Mouse (Mus musculus) heart, embryonic 12.5 days (tissue): Measurements from ENCODE around the gene Gm49450. TPM values are rescaled to one million over a fixed set of nuclear protein-coding genes. Genes with fewer than 3 reads are reported as not detected.

Experiments used
- ATAC-seq: fragments of 200-750 bp; cut with Nextera tagmentation; 2 replicates; pipeline ENCODE4 v1.8.0; 2017; ENCODE audit warnings: moderate TSS enrichment, moderate library complexity; ENCODE audit not compliant: insufficient number of reproducible peaks, low FRiP score
- H3K27ac ChIP-seq: fragments of 300-500 bp; sonication (generic); 2 replicates; pipeline ENCODE4 v1.5.1; 2016; ENCODE audit warnings: mild to moderate bottlenecking, moderate library complexity; ENCODE audit not compliant: poor library complexity, severe bottlenecking
- H3K27me3 ChIP-seq: fragments of 300-500 bp; sonication (generic); replicated peaks from 2 replicates; pipeline ENCODE4 v1.6.1; 2016; ENCODE audit warnings: mild to moderate bottlenecking, moderate library complexity
- H3K36me3 ChIP-seq: fragments of 300-500 bp; sonication (generic); 2 replicates; pipeline ENCODE4 v1.6.1; 2016; ENCODE audit warnings: mild to moderate bottlenecking, moderate library complexity
- H3K4me1 ChIP-seq: fragments of 300-500 bp; sonication (generic); replicated peaks from 2 replicates; pipeline ENCODE4 v1.6.1; 2016; ENCODE audit warnings: mild to moderate bottlenecking
- H3K4me2 ChIP-seq: fragments of 300-500 bp; sonication (generic); 2 replicates; pipeline ENCODE4 v1.6.1; 2016; ENCODE audit warnings: mild to moderate bottlenecking, moderate library complexity
- H3K4me3 ChIP-seq: fragments of 300-500 bp; sonication (generic); 2 replicates; pipeline ENCODE4 v1.5.1; 2016; ENCODE audit warnings: mild to moderate bottlenecking
- H3K9ac ChIP-seq: fragments of 300-500 bp; sonication (generic); 2 replicates; pipeline ENCODE4 v1.6.1; 2016; ENCODE audit warnings: mild to moderate bottlenecking, moderate library complexity
- H3K9me3 ChIP-seq: fragments of 300-500 bp; sonication (generic); replicated peaks from 2 replicates; pipeline ENCODE4 v1.6.1; 2016; ENCODE audit warnings: mild to moderate bottlenecking, moderate library complexity
- WGBS: fragments of 180-500 bp; shearing (Covaris S2); methylation state at CpG from one replicate; pipeline ENCODE4 v1.1.7; 2016; 5-methylcytosine and 5-hydroxymethylcytosine counted together
- polyA plus RNA-seq: library from polyadenylated mRNA; unstranded; fragments of >200 nt; fragmentation: Nextera tagmentation; extraction: Ambion mirVana; gene quantifications from 2 replicates; pipeline ENCODE4 v1.2.1, GENCODE M21; 2016

Gm49450 gene
- polyA plus RNA-seq, 1 experiment from 2014 or later, result not detected

DNA sequence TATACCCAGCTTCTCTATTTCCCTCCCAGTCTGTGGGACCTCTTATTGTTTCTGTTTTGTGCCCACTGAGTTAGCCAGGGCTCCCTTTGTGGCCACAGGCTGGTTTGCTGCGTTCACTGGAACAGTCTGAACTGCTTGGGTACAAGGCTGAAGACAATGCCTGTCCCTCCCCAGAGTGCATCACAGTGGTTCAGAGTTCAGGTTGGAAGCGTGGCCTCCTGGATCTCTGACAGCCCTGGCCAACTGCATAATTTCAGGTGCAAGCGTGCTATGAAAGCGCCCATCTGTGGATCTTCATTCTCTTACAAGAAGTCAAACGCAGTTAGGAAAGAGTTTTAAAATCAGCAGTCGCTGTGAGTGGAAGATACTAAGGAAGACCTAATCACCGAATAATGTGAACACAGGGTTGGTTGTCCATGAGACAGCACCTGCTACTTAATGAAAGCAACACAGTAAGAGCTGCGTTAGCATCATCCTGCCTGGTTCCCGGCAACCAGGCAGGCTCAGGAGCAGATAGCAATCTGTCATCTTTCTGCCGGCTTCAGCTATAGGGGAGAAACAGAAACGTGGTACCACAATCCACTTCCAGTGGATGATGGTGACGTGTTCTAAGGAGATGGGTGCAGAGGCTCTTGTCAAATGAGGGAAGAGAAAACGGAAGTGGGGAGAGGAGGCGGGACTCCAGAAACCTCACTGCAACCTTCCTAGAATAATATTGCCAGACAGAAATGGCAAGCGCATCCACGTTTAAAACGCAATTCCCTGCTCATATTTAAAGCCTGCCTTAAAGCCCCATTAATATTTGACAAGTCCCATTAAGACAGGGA, 38.9 kb upstream of the Gm49450 start:
- Histone ChIP-seq H3K27ac (peak overlapping the region; percentile 97), H3K4me2 (peak overlapping the region; percentile 77), H3K4me3 (peak overlapping the region; percentile 48), H3K27me3 (no peaks in the 10 kb centered on the region), H3K36me3 (no peaks in the 10 kb centered on the region), H3K9me3 (no peaks in the 10 kb centered on the region), H3K4me1 (peaks cover 74% of the 10 kb centered on the region), H3K9ac (peak overlapping the region; percentile 77)
- 31% methylated on average over 17 of the region's 17 CpGs for WGBS
- ATAC-seq, result no peak

DNA sequence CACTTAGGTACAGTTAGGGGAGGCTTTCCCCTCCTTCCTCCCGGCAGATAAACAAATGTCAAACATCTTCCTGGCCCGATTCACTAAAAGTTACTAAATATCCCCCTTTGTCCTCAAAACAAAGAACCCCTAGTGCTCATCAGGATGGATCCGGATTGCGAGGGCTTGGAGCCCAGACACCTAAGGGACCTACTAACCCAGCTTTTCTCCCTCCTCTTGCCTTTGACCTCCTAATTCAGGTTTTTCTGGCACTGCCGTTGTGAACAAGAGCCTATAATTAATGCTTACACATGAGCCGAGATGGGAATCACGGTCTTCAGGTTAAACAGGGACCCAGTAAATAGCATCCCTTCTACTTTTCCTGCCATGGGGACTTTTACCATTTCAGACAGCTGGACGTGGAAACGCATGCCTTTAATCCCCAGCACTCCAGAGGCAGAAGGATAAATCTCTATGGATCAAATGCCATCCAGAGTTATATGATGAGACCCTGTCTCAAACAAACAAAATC, 38.2 kb upstream of the Gm49450 start:
- Histone ChIP-seq H3K27ac (peak overlapping the region; percentile 97), H3K4me1 (peaks cover 73% of the 10 kb centered on the region), H3K4me3 (no peak overlapping the region), H3K9me3 (no peaks in the 10 kb centered on the region), H3K36me3 (no peaks in the 10 kb centered on the region), H3K27me3 (no peaks in the 10 kb centered on the region), H3K9ac (peak overlapping the region; percentile 63), H3K4me2 (peak overlapping the region; percentile 45)
- no peak for ATAC-seq
- 41% methylated on average over 9 of the region's 9 CpGs for whole genome bisulfite sequencing

DNA sequence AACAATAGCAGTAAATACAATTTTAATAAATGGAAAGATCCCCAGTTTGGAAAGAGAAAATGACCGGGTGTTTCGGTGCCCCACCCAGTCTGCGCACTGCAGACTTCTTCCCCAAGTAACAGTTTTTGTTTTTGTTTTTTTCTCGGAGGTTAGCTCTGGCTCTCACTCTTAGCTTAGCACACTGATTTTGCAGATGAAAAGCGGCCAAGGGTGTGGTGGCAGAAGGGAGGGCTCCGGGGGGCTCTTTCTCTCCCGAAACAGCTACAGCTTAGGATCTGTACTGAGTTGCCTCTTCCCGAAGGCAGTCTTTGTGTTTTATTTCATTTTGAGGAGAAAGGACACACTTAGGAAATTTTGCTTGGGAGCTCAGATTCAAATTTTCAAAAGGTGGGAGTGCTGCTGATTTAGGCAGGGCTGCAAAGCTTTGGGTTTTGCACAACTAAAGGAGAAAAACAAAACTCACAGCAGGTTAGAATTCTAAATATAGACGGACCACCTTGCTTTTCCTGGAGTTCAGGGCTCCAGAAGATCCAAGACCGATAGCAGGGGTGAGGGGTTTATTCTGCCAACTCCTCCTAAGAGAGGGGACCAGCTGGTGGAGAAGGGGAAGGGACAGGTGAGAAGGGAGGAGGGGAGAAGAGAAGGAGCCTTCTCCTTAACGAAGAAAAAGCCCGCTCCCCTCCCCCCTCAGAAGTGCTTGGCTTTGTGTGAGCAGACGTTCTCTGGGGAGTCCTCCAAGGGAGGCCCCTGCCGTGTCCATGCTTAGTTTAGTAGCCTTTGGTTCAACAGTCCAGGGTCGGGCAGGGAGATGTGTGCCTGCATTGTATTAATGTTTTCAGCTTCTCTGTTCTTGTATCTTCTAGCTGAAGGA, 37.6 kb upstream of the Gm49450 start:
- H3K36me3 ChIP-seq, result no peaks in the 10 kb centered on the region
- peak overlapping the region; percentile 58 for H3K27ac ChIP-seq
- peaks cover 73% of the 10 kb centered on the region for H3K4me1 ChIP-seq
- H3K4me3 ChIP-seq, result 0 out of 2 replicates have a peak overlapping the region, but pooled peaks have one; percentile 7
- peak overlapping the region; percentile 63 for H3K9ac ChIP-seq
- H3K27me3 ChIP-seq, result no peaks in the 10 kb centered on the region
- H3K4me2 ChIP-seq, result peak overlapping the region; percentile 45
- no peak for ATAC-seq
- WGBS, result 27% methylated on average over 15 of the region's 15 CpGs
- no peaks in the 10 kb centered on the region for H3K9me3 ChIP-seq

DNA sequence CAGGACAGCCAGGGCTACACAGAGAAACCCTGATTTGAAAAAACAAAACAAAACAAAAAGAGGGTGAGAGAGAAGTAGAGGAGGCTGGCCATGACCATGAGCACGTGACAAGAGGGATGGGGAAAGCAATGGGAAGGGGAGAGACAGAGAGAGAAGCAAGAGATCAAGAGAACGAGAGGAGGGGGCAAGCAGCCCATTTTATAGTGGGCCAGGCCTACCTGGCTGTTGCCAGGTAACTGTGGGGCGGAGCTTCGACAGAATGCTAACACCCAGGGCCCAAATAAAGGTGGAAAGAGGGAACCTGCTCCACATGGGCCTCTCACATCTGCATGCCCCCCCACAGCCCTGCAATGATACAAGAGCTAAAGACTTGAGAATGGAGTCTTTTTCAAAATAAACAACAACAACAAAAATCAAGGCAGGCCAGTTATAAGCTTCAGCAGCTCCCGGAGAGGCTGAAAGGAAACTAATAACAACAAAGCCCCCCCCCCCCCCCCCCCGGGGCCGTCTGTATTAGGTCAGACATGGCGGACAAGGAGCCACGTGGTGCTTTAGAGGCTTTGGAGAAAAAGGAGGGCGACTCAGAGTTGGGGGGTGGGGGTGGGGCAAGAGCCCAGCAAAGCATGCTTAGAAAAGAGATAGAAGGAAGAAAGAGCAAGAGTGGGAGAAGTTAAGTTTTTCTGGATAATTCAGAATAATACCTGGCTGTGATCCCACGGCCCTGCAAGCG, 36.5 kb upstream of the Gm49450 start:
- 34% methylated on average over 12 of the region's 12 CpGs for WGBS
- Histone ChIP-seq H3K9ac (0 out of 2 replicates have a peak overlapping the region, but pooled peaks have one; percentile 63), H3K36me3 (no peaks in the 10 kb centered on the region), H3K4me3 (no peak overlapping the region), H3K4me2 (0 out of 2 replicates have a peak overlapping the region, but pooled peaks have one; percentile 45), H3K27me3 (no peaks in the 10 kb centered on the region), H3K27ac (peak overlapping the region; percentile 52), H3K9me3 (no peaks in the 10 kb centered on the region), H3K4me1 (peaks cover 66% of the 10 kb centered on the region)
- ATAC-seq, result no peak

DNA sequence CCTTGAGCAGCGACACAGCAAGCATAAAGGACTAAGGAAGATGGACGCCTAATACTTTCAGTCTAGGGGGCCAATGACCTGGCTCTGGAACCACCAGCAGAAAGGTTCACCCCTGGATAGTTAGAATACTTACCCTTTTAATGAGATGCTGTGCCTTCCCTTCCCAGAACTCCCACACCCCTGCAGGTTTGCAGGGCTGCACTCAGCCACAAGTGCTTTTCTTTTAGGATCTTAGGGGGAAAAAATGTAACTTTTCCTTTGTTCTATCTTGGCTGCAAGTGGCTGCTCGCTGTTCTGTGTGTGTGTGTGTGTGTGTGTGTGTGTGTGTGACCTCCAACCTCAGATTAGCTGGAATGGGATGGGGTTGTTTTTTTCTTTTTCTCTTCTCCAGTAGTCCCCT, 35.4 kb upstream of the Gm49450 start:
- Histone ChIP-seq H3K9ac (no peak overlapping the region), H3K27ac (0 out of 2 replicates have a peak overlapping the region, but pooled peaks have one; percentile 18), H3K4me1 (peaks cover 69% of the 10 kb centered on the region), H3K4me3 (no peak overlapping the region), H3K27me3 (no peaks in the 10 kb centered on the region), H3K9me3 (no peaks in the 10 kb centered on the region), H3K36me3 (no peaks in the 10 kb centered on the region), H3K4me2 (no peak overlapping the region)
- 67% methylated on average over 3 of the region's 3 CpGs for WGBS
- no peak for ATAC-seq

DNA sequence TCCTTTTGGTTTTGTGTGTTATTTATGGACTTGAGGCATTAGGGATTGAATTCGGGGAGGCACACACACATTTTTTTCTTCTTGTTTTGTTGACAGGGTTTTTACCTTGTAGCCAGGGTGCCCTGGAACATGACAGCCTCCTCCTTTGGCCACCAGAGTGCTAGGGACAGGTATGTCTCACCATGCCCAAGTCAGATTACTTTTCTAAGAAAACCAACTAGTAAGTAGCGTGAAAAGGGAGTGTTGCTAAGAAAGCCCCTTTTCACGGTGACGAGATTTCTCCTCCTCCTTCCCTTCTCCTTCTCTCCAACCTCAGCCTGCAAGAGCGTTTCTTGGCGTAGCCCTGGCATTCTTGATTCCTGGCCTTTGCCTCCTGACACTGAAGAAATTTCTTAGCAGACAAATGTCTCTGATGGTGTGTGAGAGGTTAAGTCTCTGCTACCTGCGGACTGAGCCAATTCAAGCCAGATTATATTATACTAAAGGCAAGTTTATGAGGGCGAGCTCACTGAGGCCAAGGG, 34.4 kb upstream of the Gm49450 start:
- Histone ChIP-seq H3K4me2 (no peak overlapping the region), H3K9me3 (no peaks in the 10 kb centered on the region), H3K9ac (no peak overlapping the region), H3K4me3 (no peak overlapping the region), H3K27ac (peak overlapping the region; percentile 84), H3K36me3 (no peaks in the 10 kb centered on the region), H3K4me1 (peaks cover 76% of the 10 kb centered on the region), H3K27me3 (no peaks in the 10 kb centered on the region)
- no peak for ATAC-seq
- 60% methylated on average over 8 of the region's 8 CpGs for WGBS

DNA sequence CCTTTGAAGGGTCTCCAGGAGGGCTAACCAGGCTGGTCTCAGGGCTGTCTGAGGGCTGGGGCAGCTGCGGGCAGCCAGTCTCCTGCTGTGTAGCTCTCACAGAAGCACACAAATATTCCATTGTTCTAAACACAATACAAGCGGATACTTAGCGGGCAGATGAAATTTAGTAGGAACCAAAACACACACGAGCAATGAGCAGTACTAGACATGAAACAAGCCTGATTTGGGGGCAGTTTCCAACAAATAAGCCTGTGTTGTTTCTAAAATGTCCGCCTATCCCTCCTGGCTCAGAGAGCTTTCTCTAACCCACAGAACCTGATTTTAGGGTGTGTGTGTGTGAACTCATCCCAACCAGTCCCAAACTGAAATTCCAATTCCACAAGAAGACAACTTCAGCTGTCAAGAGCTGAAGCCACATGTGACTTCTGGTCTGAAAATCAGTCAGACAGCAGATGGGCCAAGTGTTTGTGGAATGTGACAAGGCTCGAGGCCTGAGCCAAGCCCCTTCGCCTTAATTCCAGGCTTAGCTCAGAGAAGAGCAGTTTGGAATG, 33.8 kb upstream of the Gm49450 start:
- no peak for ATAC-seq

DNA sequence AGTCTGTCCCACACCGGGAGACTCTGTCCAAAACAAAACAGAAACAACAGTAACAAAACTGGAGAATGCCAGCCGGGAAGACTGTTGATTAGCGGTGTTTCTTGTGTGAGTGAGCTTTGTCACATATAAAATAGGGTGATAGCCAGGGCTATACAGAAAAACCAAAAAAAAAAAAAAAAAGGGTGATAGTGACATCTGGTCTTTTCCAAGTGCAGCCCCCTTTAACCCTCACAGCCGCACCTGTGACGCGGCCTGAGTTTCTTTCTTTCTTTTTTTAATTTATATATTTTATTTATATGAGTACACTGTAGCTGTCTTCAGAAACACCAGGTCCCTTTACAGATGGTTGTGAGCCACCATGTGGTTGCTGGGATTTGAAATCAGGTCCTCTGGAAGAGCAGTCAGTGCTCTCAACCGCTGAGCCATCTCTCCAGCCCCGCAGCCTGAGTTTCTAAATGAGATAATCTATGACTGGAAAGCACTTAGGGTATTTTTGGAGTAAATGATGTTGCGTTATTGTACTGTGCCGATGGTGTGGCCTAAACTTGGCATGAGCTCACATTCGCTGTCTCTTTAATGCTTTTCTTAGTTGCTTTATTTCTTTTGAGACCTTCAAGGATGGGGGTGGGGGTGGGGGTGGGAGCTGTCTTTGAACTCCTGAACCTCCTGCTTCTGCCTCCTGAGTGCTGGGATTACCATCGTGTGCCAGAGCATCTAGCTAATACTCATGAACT, 32.8 kb upstream of the Gm49450 start:
- Histone ChIP-seq H3K4me3 (peak overlapping the region; percentile 59), H3K36me3 (no peaks in the 10 kb centered on the region), H3K27me3 (no peaks in the 10 kb centered on the region), H3K4me1 (peaks cover 66% of the 10 kb centered on the region), H3K9me3 (no peaks in the 10 kb centered on the region), H3K9ac (peak overlapping the region; percentile 82), H3K4me2 (peak overlapping the region; percentile 78), H3K27ac (peak overlapping the region; percentile 98)
- no peak for ATAC-seq
- WGBS, result 27% methylated on average over 12 of the region's 12 CpGs

More for the DNA sequence above, 33.8 kb upstream of the Gm49450 start:
- Histone ChIP-seq H3K4me3 (no peak overlapping the region), H3K4me1 (peaks cover 71% of the 10 kb centered on the region), H3K9ac (peak overlapping the region; percentile 39; the same call in 1 of the 2 replicates), H3K27me3 (no peaks in the 10 kb centered on the region), H3K9me3 (no peaks in the 10 kb centered on the region), H3K36me3 (no peaks in the 10 kb centered on the region), H3K4me2 (no peak overlapping the region), H3K27ac (peak overlapping the region; percentile 84)
- 27% methylated on average over 7 of the region's 7 CpGs for WGBS

DNA sequence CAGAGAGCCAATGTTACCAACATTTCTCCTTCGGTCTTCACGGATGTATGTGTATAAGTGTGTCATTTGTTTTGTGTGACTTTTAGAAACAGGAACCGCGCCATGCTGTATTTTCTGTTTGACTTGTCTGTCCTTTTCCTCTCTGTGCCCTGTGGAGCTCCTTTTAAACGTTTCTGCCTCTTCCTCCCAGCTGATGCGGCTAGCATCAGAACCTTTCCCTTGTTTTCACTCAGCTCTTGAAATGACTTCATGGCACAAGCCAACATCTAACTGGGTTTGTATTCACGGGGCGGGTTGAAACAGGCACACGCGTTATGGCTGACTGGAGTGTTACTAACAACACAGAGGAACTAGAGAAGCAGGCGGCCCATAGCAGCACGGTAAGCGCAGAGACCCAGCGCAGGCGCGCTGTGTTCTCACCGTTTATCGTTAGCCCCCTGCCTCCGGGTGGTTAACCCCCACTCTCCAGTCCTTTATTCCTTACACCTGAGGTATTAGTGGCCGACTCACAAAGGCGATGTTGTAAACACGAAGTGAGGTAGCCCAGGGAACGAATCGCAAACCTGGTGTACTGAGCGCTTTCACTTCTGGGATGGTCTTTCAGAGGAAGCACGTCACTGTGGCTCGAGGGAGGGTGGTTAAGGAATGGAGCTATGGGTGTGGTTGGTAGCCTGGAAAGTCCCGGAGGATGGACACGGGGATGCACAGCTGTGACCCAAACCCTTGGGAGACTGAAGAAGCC, 32.1 kb upstream of the Gm49450 start:
- peak overlapping the region; percentile 59 for H3K4me3 ChIP-seq
- H3K4me2 ChIP-seq, result peak overlapping the region; percentile 78
- peak overlapping the region; percentile 98 for H3K27ac ChIP-seq
- 3% methylated on average over 29 of the region's 29 CpGs for WGBS
- peak; percentile 79 for ATAC-seq
- H3K9me3 ChIP-seq, result no peaks in the 10 kb centered on the region
- no peaks in the 10 kb centered on the region for H3K36me3 ChIP-seq
- no peaks in the 10 kb centered on the region for H3K27me3 ChIP-seq
- peaks cover 58% of the 10 kb centered on the region for H3K4me1 ChIP-seq
- H3K9ac ChIP-seq, result peak overlapping the region; percentile 82
